Mouse (Mus musculus): ENCODE results near the gene Snx29.

DNA sequence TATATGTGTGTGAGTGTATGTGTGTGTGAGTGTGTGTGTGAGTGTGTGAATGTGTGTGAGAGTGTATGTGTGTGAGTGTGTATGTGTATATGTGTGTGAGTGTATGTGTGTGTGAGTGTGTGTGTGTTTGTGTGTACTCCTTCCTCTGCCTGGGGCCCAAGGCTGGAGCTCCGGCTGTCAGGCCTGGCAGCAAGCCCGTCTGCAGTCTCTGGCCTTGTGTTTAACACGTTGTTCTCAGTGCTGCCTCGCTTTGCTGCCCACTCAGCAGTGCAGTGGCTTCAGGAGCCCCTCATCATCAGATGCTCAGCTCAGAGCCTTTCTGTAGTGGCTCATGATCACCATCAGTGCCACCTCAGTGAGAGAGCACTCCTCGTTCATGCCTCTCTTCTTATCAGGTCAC is 61.7 kb downstream of the Snx29 start:
- TF ChIP-seq CTCF (IDR thresholded peaks at IDR 0.05; ENCODE audit: low read depth, low read length) (no peak), POLR2A (IDR thresholded peaks at IDR 0.05; ENCODE audit: borderline replicate concordance, low read depth, low read length) (no peak)
